Mouse (Mus musculus) retina, embryonic 14.5 days (tissue): ENCODE measurements at regions not wholly inside any gene's neighbourhood (a gene's known extent, or its start where the extent isn't known, plus 50 kb on each side); places are given as distances from the start of the nearest gene placed in this dataset.

ENCODE experiments used
- DNase-seq: peaks from one replicate; pipeline ENCODE4 v3.0.0-alpha.2; 2015; ENCODE audit warnings: low spot score

GRCm38 (mm10) chr17:9764041-9764606, 94.6 kb upstream of the Pabpc6 start:
- DNase-seq = peak; percentile 49

GRCm38 (mm10) chr17:9763110-9763509, 93.6 kb upstream of the Pabpc6 start:
- DNase-seq = peak; percentile 92

GRCm38 (mm10) chr17:9762436-9762835, 92.9 kb upstream of the Pabpc6 start:
- no peak for DNase-seq

- no peak for DNase-seq
Observed at GRCm38 (mm10) chr17:9760706-9761059, 91.2 kb upstream of the Pabpc6 start.

- DNase-seq = no peak
Observed at GRCm38 (mm10) chr17:9760026-9760705, 90.6 kb upstream of the Pabpc6 start.

- DNase-seq = peak; percentile 75
Observed at GRCm38 (mm10) chr17:9759421-9759852, 89.9 kb upstream of the Pabpc6 start.

- DNase-seq = no peak
Observed at GRCm38 (mm10) chr17:9757725-9758251, 88.3 kb upstream of the Pabpc6 start.

GRCm38 (mm10) chr17:9756675-9757074, 87.2 kb upstream of the Pabpc6 start:
- no peak for DNase-seq

GRCm38 (mm10) chr17:9756196-9756595, 86.7 kb upstream of the Pabpc6 start:
- peak; percentile 83 for DNase-seq

GRCm38 (mm10) chr17:9755576-9755975, 86.1 kb upstream of the Pabpc6 start:
- no peak for DNase-seq

GRCm38 (mm10) chr17:9754884-9755405, 85.4 kb upstream of the Pabpc6 start:
- no peak for DNase-seq

- DNase-seq = no peak
Observed at GRCm38 (mm10) chr17:9752848-9753247, 83.3 kb upstream of the Pabpc6 start.

GRCm38 (mm10) chr17:9751348-9752170, 82.0 kb upstream of the Pabpc6 start:
- peak; percentile 42 for DNase-seq

- DNase-seq = no peak
Observed at GRCm38 (mm10) chr17:9750046-9750445, 80.5 kb upstream of the Pabpc6 start.

GRCm38 (mm10) chr17:9749301-9749700, 79.8 kb upstream of the Pabpc6 start:
- no peak for DNase-seq

GRCm38 (mm10) chr17:9747893-9748292, 78.4 kb upstream of the Pabpc6 start:
- no peak for DNase-seq

- DNase-seq = no peak
Observed at GRCm38 (mm10) chr17:9743342-9743741, 73.8 kb upstream of the Pabpc6 start.

GRCm38 (mm10) chr17:9741321-9741720, 71.8 kb upstream of the Pabpc6 start:
- DNase-seq = no peak

- DNase-seq = no peak
Observed at GRCm38 (mm10) chr17:9729020-9729419, 59.5 kb upstream of the Pabpc6 start.

GRCm38 (mm10) chr17:9725704-9726469, 56.4 kb upstream of the Pabpc6 start:
- no peak for DNase-seq

- DNase-seq = no peak
Observed at GRCm38 (mm10) chr17:9723484-9723883, 54.0 kb upstream of the Pabpc6 start.

GRCm38 (mm10) chr17:9722709-9723108, 53.2 kb upstream of the Pabpc6 start:
- no peak for DNase-seq
